Mouse (Mus musculus) thymus, postnatal 25 days (tissue): Measurements from ENCODE around the gene Lyrm7.

Experiments used
- DNase-seq: peaks from one replicate; pipeline ENCODE4 v3.0.0; 2022

The Lyrm7 gene

DNA sequence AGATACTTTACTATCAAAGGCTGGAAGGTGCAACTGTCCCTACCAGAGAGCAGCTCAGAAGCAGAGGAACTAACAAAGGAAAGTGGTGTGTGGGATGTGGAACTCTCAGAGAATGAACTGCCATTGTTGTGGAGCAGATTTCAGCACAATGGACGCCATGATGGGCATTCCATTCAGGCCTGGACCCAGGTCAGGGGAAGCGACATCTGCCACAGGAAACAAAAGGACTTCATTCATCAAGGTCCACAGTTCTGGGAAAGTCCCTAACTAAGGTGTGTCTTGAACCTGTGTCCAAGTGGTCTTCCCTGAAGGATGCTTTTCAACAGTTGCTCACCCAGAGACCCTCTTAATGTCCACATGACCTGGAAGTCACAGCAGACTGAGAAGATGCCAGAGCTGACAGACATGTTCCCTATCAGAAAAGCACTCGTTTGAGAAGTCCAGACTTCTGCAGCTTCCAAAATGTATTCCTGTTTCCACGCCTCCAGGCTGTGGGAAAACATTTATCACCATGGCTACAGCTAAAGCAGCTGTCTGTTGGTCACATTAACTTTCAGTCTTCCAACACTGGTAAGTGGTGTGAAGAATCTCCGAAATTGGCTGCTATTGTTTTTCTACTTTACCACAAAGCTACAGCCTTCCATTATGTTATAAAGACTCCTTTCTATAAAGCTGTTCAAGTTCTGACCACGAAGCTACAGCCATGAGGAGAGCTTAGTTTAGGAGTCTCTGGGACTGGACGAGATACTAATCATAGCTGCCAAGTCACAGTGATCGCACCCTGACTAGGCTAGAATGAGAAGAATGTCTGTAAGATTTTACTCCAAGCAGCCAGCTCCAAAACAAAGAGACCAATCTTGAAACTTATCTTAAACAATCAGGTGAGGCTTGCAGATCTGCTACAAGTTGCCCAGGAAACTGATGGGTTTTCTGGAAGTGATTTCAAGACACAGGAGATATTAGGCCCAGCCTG lies 15.0 kb downstream of the Lyrm7 start:
- DNase-seq: no peak

DNA sequence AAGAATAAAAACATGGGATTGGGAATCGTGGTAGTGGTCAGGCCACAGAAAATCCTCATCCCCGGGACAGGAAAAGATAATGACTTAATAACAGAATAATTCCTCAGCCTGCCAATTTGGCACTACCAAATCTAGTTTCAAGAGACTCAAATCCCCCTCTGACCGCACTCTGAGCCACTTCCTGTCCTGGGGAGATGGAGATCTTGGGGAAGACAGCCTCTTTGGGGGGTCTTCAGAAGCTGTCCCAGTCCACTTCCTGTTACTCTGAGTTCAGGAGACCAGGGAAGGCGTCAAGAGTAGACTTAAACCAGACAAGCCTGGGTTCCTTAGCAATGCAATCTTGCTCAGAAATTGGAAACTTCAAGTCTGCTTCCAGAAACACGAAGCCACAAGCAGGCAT lies 15.8 kb downstream of the Lyrm7 start:
- DNase-seq: peak; percentile 54

DNA sequence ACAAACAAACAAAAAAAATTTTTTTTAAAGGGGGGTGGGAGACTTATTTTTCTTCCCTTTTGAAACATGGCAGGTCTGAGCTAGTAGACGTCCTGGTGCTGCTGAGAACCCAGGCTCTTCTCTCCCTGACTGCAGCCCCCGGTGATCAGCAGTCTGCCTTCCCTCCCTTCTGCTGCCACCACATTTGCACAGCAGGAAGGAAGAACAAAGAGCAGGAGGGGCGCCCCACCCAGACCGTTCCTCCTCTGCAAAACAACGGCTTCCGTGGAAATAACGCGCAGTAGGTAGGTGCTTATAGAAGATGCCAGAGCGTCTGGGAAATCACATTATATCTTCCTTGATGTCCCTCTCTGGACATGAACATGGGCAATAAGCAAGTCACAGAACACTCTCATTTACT lies 16.3 kb downstream of the Lyrm7 start:
- DNase-seq: peak; percentile 81

DNA sequence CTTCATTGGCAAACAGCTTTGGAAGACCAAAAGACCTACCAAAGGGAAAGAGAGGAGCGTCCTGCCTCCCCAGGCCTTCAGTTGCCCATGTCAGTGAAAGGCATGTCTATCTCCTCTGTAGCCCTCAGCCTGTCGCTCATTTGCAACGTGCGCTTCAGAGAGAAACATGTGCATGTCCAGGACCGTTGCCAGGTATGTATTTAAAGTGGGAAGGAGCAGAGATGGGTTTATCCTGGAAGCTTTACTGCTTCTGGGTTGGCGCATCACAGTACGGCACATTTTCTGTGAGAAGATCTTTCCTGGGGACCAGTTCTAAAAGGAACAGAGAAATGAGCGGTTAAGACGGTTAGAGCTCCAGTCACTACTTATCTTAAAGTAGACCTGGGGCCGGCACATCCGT lies 19.8 kb downstream of the Lyrm7 start:
- DNase-seq: no peak

DNA sequence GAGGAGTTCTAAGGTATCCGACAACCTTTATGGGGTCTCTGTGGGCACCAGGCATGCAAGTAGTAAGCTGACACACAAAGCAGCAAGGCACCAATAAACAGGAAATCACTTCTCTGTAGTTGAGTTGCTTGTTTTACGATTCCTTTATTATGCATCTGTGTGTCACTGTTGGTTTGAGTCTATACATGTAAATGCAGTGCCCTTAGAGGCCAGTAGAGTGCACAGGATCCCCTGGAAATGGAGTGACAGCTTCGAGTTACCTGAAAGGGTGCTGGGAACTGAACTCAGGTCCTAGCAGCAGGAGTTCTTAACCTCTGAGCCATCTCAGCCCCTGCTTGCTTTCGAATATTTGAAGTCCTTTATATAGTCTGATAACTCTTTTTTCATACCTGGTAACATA lies 21.0 kb downstream of the Lyrm7 start:
- no peak for DNase-seq

DNA sequence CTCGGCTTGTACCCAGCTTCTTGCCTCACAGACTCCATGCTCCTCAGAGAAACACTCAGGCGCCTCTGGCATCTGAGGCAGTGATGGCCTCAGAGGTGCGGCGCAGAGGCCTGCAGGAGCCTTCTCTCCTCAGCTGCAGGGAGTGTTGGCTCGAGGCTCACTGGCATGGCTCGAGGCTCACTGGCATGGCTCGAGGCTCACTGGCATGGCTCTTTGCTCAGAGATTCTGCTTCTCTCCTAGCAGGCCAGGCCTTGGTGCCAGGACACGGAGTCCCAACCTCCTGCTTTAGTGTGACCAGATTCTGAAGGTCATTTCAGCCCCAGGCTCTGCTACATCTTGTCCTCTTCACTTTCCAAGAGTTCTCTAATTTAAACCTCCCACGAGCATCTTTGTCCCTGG lies 24.6 kb downstream of the Lyrm7 start:
- DNase-seq: no peak

DNA sequence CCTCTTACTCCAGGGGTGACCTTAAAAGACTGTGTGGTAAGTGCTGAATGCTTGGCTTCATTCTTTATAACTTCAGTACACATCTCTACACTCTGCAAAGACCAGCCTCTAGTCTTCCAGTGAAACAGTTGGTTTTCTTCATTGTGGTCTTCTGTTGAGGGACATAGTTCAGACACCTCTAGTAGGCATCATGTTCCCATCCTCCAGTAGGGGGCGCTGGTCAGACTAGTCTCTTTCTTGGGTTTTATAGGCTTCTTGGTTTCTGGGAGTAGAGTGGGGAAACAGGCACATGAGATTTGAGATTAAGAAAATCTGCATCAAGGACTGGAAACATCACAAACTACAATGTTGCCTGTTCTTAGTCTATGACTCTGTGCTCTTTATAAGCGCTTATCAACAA lies 26.1 kb downstream of the Lyrm7 start:
- peak; percentile 33 for DNase-seq

DNA sequence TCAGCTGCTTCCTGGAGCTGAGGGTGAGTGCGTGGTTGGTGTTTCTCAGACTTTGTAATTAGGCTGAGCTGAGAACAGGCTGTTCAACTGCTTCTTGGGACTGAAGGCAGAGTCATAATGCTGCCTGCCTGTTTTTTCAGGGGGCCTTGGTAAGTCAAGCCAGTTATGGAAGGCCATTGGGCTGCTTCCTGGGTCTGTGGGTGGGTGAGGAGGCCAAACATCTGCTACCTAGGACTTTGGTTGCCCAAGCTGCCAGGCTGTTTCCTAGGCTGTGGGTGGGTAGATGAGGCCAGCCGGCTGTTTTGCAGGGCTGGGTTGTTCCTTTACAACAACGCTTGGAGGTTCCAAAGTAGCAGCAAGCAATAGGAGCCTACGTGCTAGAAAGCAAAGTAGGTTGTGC lies 26.9 kb downstream of the Lyrm7 start:
- peak; percentile 12 for DNase-seq

DNA sequence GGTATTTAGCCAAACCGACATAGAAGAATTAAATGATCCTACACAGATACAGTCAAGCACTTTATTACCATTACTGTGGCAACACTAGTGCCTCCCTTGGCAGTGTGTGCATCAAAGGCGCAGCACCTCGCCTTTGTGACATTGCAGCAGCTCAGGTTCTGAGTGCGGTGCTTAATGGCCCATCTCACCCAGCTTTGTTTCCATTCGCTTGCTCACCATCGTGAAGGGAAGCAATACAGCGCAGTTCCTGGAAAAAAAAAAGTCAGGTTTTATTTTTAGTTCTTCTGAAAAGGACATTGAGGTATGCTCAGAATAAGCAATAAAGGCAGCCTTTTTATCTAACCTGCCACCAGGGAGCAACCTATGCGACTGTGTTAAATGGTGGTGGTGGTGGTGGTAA lies 33.9 kb downstream of the Lyrm7 start:
- no peak for DNase-seq

DNA sequence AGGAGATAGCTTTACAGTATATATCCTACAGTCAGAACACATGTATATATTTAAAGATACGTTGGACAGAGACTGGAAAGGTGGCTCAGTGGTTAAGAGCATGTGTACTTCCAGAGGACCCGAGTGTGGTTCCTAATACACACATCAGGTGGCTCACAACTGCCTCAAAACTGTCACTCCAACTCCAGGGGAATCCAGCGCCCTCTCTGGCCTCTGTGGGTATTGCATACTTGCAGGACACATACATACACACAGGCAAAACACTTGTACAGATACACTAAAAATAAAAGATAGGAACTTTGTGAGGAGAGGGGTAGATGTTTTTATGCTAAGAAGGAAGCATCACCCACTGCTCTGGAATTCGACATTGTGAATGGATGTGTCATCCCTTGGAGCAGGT lies 34.9 kb downstream of the Lyrm7 start:
- no peak for DNase-seq

DNA sequence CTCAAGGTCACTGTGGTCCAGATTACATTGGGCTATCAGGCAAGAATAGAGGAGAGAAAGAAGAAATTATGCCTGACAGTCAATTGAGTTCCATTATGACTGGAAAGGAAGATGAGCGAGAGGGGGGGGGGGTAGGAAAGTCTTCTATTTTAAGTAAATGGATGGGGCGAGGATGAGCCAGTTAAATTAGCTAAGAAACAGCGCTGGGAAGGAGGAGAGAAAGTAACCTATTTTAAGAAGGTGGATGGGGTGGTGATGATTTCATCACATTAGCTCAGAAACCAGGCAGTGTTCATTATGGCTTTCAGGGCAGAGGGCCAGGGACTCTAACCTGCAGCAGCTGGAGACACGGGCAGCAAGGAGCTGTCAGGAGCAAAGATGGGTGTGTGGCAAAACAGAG lies 37.2 kb downstream of the Lyrm7 start:
- DNase-seq: no peak

DNA sequence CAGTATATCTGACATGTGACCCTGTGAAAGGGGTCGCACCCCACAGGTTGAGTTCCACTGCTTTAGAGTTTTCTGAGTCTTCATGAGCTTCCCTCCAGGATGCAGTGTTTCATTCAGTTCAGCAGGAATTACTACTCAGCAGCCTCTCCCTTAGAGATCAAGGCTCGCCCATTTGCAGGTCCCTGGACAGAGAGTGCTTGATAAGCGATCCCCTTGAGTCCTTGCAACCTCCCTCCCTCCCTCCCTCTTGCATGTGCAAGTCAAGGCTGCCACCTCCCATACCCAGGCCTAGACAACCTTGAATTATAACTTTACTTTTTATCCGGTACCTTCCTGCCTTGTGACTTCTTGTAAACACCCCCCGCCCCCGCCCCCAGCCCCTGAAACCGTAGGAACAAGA lies 41.2 kb downstream of the Lyrm7 start:
- no peak for DNase-seq

DNA sequence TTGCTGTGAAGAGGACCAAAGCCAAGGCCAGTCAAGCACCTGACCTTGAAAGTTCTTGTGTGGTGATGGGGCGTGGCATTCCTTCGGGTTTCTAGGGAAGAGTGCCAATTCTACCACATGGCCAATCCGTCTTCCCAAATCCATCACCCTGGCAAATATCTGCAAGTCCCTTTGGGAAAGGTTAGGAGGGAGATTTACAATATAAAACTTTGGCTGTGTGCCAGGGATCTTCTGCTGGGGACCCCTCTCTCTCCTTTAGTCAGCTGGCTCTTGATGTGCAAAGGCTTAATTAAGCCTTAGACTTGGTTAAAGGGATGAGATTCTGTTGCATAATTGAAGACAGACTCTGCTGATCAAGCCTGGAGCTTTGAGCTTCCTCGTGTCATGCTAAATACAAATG lies 43.3 kb downstream of the Lyrm7 start:
- DNase-seq: no peak

DNA sequence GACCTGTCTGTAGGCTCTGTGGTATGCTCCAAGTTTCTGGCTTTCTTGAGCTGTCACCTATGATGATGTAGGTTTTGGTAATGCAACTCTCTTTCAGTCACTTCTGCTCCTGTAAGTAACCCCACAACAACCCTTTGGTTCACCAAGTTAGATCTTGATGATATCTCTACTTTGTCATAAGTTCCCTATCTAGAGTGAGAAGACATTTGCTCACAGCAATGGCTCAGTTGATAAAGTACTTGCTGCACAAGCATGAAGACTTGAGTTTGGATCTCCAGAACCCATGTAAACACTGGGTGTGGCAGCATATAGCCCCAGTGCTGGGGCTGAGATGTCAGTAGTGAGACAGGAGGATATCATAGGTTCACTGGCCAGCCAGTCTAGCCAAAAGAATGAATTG lies 45.1 kb downstream of the Lyrm7 start:
- no peak for DNase-seq

DNA sequence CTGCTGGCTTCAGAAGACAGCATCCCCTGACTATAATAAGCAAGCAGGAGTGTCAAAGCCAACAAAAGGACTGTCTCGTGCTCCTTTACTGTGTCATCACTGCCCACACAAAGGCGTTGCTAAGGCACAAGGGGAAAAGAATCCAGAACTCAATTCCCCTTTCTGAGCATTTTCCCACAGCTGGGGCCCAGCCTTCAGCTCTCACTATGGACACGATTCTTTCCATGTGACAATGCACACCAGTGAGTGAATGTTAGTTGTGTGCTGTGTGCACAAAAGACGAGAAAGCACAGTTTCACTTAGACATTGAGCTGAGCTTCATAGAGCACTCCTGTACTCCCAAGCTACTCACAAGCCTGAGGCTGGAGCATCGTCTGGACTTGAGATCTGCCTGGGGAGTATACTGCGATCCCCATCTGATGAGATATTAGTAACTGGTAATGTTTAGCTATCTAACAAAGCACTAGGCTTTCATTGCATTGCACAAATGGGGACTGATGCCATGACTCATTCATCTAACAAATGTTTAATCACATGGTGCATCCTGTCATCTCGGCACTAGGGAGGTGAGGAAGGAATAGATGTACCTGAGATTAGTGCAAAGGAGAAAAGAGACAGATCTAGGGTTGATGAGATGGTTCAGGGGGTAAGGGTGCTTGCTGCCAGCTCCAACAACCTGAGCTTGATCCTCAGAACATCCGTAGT lies 47.8 kb downstream of the Lyrm7 start:
- no peak for DNase-seq

DNA sequence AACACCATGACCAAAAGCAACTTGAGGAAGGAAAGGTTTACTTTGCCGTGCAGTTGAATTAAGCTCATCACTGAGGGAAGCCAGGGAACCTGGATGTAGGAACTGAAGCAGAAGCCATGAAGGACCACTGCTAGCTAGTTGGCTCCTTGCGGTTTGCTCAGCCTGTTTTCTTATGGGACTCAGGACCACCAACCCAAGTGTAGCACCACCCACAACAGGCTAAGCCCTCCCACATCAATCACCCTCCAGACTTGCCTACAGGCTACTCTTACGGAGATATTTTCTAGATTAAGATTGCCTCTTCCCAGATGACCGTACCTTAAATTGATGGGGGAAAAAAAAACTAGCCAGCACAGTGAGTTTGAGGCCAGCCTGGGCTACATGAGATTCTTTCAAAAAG lies 48.4 kb downstream of the Lyrm7 start:
- DNase-seq: no peak

DNA sequence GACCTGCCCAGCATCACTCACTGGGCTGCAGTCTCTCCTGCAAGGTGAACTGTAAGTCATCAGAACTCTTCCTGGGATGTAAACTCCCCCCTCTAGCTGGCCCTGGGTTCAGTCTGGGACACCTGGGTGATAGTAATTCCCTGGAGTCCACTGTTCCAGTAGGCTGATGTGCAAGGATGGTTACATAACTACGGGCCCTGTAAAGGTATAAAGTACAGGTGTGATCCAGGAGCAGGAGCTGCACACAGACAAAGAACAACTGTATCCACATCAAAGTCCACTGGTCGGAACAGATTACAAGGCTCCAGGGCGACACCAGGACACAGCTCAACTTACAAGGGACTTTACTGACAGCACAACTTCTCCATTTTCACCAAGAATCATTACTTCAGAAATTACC lies 49.7 kb downstream of the Lyrm7 start:
- no peak for DNase-seq

DNA sequence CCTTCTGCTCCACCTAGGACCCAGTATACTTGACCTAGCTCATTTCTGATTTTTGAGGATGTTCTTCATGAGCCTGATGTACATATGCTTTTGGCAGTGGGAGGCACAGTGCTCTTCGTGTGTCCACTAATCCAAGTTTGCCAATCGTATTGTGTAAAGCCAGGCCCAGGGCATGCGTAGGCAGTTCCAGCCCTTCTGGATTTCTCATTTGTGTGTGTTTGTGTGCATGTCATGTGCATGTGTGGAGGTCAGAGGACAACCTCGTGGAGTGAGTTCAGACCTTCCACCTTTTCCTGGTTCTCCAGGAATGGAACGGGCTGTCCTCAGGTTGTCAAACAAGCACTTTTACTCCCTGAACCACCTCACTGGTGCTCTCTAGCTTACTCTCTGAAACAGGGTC lies 51.1 kb downstream of the Lyrm7 start:
- DNase-seq: no peak

DNA sequence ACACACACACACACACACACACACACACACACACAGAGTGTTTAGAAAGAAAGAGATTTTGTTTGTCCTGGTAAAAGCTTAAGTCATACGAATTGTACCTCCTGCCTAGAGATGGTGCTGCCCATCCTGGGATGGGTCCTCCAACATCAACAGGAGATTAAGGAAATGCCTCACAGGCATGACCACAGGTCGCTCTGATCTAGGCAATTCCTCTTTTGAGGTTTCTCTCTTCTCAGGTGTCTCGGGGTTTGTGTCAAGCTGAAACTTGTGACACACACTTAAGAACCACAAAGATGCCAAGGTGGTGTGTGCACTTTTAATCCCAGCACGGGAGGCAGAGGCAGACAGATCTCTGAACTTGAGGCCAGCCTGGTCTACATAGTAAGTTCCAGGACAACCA lies 52.5 kb downstream of the Lyrm7 start:
- DNase-seq: no peak

DNA sequence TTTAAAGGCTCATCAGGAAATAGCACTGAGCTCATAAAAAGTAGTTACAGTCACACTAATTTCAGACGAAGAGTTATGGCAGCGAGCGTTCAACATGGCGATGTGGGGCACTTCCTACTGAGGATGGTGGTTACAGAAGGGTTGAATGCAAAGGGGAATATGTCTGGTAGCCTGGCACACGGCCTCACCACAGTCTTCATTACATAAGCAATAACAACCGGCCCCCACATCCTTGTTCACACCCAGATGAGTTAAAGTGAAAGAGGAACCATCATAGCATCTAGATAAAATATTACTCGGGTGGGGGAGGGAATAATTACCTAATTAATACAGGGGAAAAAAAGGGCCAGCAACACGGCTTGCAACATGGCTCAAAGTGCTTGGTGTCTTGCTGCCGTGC lies 53.0 kb downstream of the Lyrm7 start:
- DNase-seq: no peak

DNA sequence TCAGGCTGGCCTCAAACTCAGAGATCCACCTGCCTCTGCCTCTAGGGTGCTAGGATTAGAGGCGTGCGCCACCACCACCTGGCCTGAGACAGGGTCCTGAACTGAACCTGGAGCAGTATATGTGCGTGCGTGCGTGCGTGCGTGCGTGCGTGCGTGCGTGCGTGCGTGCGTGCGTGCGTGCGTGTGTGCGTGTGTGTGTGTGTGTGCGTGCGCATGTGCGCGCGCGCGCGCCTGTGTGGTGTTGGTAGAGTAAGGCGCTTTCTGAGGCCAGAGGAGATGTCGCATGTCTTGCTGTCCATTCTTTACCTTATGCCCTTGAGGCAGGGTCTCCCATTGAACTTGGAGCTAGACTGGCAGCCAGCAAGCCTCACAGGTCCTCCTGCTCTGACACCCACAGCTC lies 53.8 kb downstream of the Lyrm7 start:
- DNase-seq: no peak

DNA sequence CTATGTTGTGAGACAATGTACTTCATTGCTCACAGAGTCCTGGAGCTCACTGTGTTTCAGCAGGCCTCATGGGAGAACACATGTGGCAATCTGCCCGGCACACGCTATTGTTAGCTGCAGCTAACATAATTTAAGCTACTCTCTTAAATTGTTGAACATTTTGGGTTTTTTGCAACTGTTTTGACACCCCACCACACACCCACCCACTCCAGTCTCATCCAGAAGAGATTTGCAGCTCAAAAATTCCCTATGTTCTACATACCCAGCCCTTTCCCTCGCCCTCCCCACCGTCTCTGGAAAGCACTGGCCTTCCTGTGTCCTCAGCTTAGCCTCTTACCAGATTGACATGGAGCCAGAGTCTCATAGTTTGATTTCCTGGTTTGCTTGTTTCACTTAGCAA lies 55.5 kb downstream of the Lyrm7 start:
- no peak for DNase-seq

DNA sequence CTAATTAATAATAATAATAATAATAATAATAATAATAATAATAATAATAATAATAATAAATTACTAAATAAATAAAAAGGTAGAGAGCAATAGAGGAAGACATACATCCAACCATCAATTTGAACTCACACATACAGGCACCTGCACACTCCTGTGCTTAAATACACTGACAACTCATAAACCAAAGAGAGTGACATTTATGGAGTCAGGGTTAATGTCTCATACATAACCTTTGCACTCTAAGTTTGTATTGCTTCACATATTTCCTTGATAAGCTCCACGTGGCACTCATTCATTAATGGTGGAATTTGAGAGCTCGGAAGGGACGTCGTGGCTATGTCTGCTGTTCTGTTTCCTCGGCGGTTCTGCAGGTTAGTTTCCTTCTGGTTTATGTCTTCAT lies 58.1 kb downstream of the Lyrm7 start:
- DNase-seq: no peak

DNA sequence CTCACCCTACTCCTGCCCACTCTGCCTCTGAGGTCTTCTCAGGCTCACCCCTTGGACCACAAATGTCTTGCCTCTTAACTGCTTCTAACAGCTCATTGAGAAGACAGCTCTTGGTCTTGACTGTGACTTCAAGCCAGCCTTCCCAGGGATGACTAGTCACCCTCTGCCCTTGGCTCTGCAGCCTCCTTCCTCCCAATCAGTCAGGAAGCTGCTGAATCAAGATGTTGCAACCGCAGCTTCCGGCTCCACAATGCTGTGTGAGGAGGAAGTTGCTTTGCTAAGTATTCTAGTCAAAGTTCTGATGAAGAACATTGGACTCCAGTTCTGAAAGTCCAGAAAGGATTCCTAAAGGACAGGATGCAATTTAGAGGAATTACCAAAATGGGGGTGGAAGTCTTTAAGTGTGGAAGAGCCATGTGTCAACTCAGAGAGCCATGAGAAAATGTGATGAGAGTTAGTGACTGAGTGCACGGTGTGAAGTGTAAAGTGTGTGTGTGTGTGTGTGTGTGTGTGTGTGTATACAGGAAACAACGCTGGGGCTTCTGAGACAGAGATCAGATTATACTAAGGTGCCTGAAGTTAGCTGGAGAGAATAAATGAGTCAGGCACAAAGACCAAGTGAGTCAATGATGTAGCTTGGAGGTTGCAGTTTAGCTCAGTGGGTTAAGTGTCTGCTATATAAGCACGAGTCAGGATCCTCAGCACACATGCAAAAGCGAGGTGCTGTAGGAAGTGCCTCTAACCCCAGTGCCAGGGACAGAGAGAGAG lies 58.7 kb downstream of the Lyrm7 start:
- DNase-seq: peak; percentile 81
